Mouse (Mus musculus) hindbrain, embryonic 11.5 days (tissue): ENCODE measurements at regions not wholly inside any gene's neighbourhood (a gene's known extent, or its start where the extent isn't known, plus 50 kb on each side); places are given as distances from the start of the nearest gene placed in this dataset.
"Not testable (repeated sequence)": the region's sequence is repeated elsewhere in the genome, so short reads cannot be mapped to it uniquely, and the experiment has no call there.

Experiments used
- ATAC-seq: fragments of 200-750 bp; cut with Nextera tagmentation; 2 replicates; pipeline ENCODE4 v1.8.0; 2017; ENCODE audit warnings: mild to moderate bottlenecking, moderate TSS enrichment, moderate library complexity; ENCODE audit not compliant: low FRiP score
- DNase-seq: peaks from one replicate; pipeline ENCODE4 v3.0.0-alpha.2; 2015; ENCODE audit warnings: low spot score
- H3K27ac ChIP-seq: fragments of 300-500 bp; sonication (generic); 2 replicates; pipeline ENCODE4 v1.5.1; 2014; ENCODE audit warnings: mild to moderate bottlenecking, low read depth, low read length
- H3K27me3 ChIP-seq: fragments of 300-500 bp; sonication (generic); 2 replicates; pipeline ENCODE4 v1.6.1; 2014; ENCODE audit warnings: mild to moderate bottlenecking, low read length, moderate library complexity, mixed read lengths; ENCODE audit not compliant: control insufficient read depth, insufficient read depth
- H3K36me3 ChIP-seq: fragments of 300-500 bp; sonication (generic); 2 replicates; pipeline ENCODE4 v1.6.1; 2014; ENCODE audit warnings: mild to moderate bottlenecking, low read length, moderate library complexity, mixed read lengths; ENCODE audit not compliant: control insufficient read depth, insufficient read depth
- H3K4me1 ChIP-seq: fragments of 300-500 bp; sonication (generic); replicated peaks from 2 replicates; pipeline ENCODE4 v1.6.1; 2014; ENCODE audit warnings: low read length, mixed read lengths; ENCODE audit not compliant: control insufficient read depth, insufficient read depth
- H3K4me2 ChIP-seq: fragments of 300-500 bp; sonication (generic); replicated peaks from 2 replicates; pipeline ENCODE4 v1.6.1; 2014; ENCODE audit warnings: mild to moderate bottlenecking, low read depth, low read length
- H3K4me3 ChIP-seq: fragments of 300-500 bp; sonication (generic); 2 replicates; pipeline ENCODE4 v1.5.1; 2014; ENCODE audit warnings: low read depth, low read length
- H3K9ac ChIP-seq: fragments of 300-500 bp; sonication (generic); 2 replicates; pipeline ENCODE4 v1.6.1; 2014; ENCODE audit warnings: low read depth, low read length
- H3K9me3 ChIP-seq: fragments of 300-500 bp; sonication (generic); 2 replicates; pipeline ENCODE4 v1.6.1; 2016; ENCODE audit warnings: low read length; ENCODE audit not compliant: control insufficient read depth
- WGBS: fragments of 180-500 bp; shearing (Covaris S2); extraction: QIAGEN DNeasy Blood & Tissue Kit; methylation state at CpG from one replicate; pipeline ENCODE4 v1.1.7; 2014; 5-methylcytosine and 5-hydroxymethylcytosine counted together

DNA sequence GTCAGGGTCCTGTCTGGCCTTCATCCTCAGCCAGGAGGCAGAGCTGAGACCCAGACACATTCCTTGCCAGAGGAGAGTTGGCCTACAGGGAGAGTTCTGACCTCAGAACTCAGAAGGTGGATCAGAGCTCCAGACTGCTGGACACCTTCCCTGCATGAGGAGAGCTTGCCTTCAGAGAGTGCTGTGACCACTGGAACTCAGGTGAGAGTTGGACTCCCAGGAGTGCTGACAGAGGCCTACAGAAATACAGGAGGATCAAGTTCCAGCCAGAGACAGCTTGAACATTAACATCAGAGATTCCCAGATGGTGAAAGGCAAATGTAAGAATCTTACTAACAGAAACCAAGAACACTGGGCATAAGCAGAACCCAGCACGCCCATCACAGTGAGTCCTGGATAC lies 117.0 kb downstream of the Lyplal1 start:
- H3K4me3 ChIP-seq, H3K9ac ChIP-seq, H3K4me2 ChIP-seq, DNase-seq, H3K27me3 ChIP-seq, H3K27ac ChIP-seq, H3K4me1 ChIP-seq, ATAC-seq, H3K9me3 ChIP-seq, H3K36me3 ChIP-seq: not testable (repeated sequence)
- 90% methylated on average over 1 of the region's 1 CpGs for WGBS

DNA sequence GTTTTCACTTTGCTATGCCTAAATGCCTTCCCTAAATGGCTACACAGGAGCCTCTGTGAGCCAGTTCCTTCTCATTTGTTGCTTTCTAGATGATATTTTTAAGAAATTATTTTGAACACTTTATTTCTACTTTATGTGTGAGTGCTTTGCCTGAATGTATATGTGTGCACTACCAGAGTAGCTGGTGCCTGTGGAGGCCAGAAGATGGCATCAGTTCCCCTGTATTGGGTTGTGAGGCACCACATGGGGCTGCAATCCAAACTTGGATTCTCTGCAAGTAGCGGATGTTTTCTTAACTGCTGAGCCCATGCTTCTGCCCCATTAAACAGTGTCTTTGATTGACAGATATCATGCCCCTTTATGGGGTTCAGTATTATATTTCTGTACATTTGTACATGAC lies 103.7 kb downstream of the Lyplal1 start:
- Histone ChIP-seq H3K4me3 (no peak overlapping the region), H3K9me3 (no peaks in the 10 kb centered on the region), H3K27ac (no peak overlapping the region), H3K9ac (no peak overlapping the region), H3K27me3 (no peaks in the 10 kb centered on the region), H3K36me3 (no peaks in the 10 kb centered on the region), H3K4me1 (no peaks in the 10 kb centered on the region), H3K4me2 (no peak overlapping the region)
- no peak for DNase-seq
- ATAC-seq, result no peak
- 91% methylated on average over 1 of the region's 1 CpGs for WGBS

DNA sequence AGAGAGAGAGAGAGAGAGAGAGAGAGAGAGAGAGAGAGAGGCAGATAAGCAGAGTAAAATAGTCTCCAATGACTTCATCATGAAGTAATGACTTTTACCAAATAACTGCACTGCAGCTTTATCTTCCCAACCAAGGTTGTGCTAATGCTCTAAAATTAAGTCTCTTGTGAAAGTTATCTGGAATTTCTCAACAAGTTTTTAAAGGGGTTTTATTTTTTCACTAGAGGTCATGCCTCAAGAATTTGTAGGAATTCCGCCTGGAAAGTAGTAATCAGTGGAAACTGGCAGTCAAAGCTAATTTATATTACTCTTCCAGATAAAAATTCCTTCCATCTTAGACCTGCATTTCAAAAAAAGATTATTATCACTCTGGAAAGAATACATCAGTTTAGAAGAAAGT lies 102.9 kb downstream of the Lyplal1 start:
- DNase-seq, result no peak
- H3K4me2 ChIP-seq, result no peak overlapping the region
- no peak overlapping the region for H3K27ac ChIP-seq
- no peak for ATAC-seq
- no peaks in the 10 kb centered on the region for H3K27me3 ChIP-seq
- H3K9ac ChIP-seq, result no peak overlapping the region
- no peaks in the 10 kb centered on the region for H3K9me3 ChIP-seq
- no peaks in the 10 kb centered on the region for H3K4me1 ChIP-seq
- H3K36me3 ChIP-seq, result no peaks in the 10 kb centered on the region
- H3K4me3 ChIP-seq, result no peak overlapping the region
- WGBS, result 90% methylated on average over 1 of the region's 1 CpGs

DNA sequence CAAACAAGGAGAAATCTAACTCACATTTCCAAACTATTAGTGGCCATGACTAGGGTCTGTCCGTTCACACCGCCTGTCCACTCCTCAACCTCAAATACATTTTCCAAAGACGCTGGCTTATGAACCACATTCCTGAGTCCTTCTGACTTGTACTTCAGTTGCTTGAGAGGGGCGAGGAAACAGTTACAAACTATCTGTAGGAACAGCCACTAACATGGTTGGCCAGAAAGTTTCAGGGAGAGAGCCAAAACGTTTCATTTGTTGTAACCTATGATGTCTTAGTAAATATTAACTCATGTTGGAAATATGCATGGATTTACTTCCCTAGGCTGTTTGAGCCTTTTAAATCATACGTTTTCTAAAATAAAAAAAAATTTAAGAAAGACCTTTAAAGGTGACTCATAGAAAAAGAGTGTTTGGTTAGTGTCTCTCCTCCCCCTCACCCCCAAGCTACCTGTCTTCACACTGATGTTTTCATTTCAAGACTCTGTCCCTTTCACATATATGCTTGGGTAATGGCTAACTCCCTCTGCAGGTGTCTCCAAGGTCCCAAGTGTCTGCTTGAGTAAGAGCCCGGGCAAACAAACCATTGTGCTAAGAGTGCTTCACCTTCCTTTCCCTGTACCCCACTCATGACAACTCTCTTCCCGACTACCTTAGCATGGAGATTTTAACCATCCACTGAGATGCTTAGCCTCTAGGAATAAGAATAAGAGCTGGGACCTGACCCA lies 101.1 kb downstream of the Lyplal1 start:
- ATAC-seq (no peak), DNase-seq (no peak)
- no peaks in the 10 kb centered on the region for H3K27me3 ChIP-seq
- no peak overlapping the region for H3K27ac ChIP-seq
- no peaks in the 10 kb centered on the region for H3K9me3 ChIP-seq
- H3K4me2 ChIP-seq, result no peak overlapping the region
- H3K9ac ChIP-seq, result no peak overlapping the region
- H3K4me1 ChIP-seq, result no peaks in the 10 kb centered on the region
- 81% methylated on average over 8 of the region's 8 CpGs for WGBS
- no peaks in the 10 kb centered on the region for H3K36me3 ChIP-seq
- H3K4me3 ChIP-seq, result no peak overlapping the region

DNA sequence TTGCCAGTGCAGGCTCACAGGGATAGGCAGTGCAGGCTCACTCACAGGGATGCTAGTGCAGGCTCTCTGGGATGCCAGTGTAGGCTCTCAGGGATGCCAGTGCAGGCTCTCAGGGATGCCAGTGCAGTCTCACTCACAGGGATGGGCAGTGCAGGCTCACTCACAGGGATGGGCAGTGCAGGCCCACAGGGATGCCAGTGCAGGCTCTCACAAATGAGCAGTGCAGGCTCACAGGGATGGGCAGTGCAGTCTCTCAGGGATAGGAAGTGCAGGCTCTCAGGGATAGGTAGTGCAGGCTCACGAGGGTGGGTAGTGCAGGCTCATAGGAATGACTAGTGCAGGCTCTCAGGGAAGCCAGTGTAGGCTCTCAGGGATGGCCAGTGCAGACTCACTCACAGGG lies 99.6 kb downstream of the Lyplal1 start:
- H3K27ac ChIP-seq, result no peak overlapping the region
- ATAC-seq (no peak), DNase-seq (no peak)
- H3K4me1 ChIP-seq, result no peaks in the 10 kb centered on the region
- H3K9ac ChIP-seq, result no peak overlapping the region
- WGBS, result 60% methylated on average over 1 of the region's 1 CpGs
- no peaks in the 10 kb centered on the region for H3K36me3 ChIP-seq
- H3K4me3 ChIP-seq, result no peak overlapping the region
- H3K27me3 ChIP-seq, result no peaks in the 10 kb centered on the region
- no peak overlapping the region for H3K4me2 ChIP-seq
- H3K9me3 ChIP-seq, result no peaks in the 10 kb centered on the region

DNA sequence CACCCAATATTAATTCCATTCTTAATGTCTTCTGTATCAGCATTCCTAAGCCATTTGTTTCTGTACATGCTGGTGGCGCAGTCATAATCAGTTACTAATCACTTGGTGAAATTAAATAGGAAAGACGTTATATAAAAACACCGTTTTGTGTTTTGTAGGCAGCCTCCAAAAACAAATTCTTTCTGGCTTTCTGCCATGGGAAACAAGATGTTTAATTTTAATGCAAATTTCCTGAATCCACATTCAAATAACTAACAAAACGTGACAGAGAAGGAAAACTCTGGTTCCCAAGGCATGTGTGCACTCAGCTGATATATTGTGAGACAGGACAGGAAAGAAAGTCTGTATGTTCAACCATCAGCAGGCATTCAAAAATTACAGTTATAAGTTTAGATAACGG lies 97.6 kb downstream of the Lyplal1 start:
- H3K9me3 ChIP-seq, result no peaks in the 10 kb centered on the region
- no peak for DNase-seq

DNA sequence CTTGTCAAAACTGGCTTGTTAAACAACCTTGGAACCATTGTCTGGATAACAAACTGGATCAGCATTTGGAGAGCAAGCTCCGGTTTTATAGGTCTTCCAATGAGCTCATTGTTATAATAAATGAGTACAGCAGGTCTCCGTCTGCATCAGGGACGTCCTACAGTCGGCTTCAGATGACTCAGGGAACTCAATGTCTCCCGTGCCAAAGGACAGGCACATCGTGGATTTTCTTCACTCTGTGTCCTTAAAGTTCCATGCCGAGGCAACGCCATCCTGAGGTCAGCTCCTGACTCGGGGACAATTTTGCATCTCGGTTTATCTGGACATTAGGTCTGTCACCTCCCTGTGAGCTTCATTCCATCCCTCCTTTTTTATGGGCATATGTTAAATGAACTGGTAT lies 85.2 kb downstream of the Lyplal1 start:
- Histone ChIP-seq H3K9ac (no peak overlapping the region), H3K9me3 (no peaks in the 10 kb centered on the region), H3K27me3 (no peaks in the 10 kb centered on the region), H3K27ac (no peak overlapping the region), H3K4me2 (no peak overlapping the region), H3K4me3 (no peak overlapping the region), H3K4me1 (no peaks in the 10 kb centered on the region), H3K36me3 (no peaks in the 10 kb centered on the region)
- WGBS, result 80% methylated on average over 10 of the region's 10 CpGs
- DNase-seq, result no peak
- no peak for ATAC-seq

More for the DNA sequence above, 97.6 kb downstream of the Lyplal1 start:
- 89% methylated on average over 5 of the region's 5 CpGs for WGBS
- ATAC-seq, result no peak
- Histone ChIP-seq H3K9ac (no peak overlapping the region), H3K27me3 (no peaks in the 10 kb centered on the region), H3K27ac (no peak overlapping the region), H3K36me3 (no peaks in the 10 kb centered on the region), H3K4me2 (no peak overlapping the region), H3K4me3 (no peak overlapping the region), H3K4me1 (no peaks in the 10 kb centered on the region)

DNA sequence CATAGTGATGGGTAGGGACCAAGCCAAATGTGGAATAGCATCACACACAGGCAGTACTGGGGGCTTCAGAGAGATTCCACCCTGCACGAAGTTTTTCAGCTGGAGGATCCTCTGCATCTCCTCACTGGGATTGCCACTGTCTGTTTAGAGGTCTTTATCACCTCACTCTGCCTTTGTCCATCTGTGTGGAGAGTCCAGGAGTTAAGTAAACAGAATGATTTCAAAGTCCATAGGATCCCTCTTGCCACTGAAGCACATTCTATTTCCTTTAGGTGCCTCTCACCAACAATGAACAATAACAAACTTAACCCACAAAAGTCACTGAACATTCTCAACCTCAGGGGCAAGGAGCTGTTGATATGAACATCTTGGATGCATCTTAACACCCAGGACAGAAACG lies 82.7 kb downstream of the Lyplal1 start:
- 59% methylated on average over 2 of the region's 2 CpGs for WGBS
- ATAC-seq, result no peak

More for the DNA sequence above, 82.7 kb downstream of the Lyplal1 start:
- no peaks in the 10 kb centered on the region for H3K9me3 ChIP-seq
- H3K36me3 ChIP-seq, result no peaks in the 10 kb centered on the region
- no peak overlapping the region for H3K4me2 ChIP-seq
- H3K9ac ChIP-seq, result no peak overlapping the region
- H3K4me3 ChIP-seq, result no peak overlapping the region
- no peaks in the 10 kb centered on the region for H3K4me1 ChIP-seq
- no peak for DNase-seq
- no peak overlapping the region for H3K27ac ChIP-seq
- H3K27me3 ChIP-seq, result no peaks in the 10 kb centered on the region
